Mouse (Mus musculus) cortical plate, adult 2 months (tissue): ENCODE results near the gene Ppp1r26.
"Not testable (repeated sequence)": the region's sequence is repeated elsewhere in the genome, so short reads cannot be mapped to it uniquely, and the experiment has no call there.

Source experiments
- CTCF ChIP-seq: fragments of 200-500 bp; IDR thresholded peaks from 2 replicates; pipeline ENCODE4 v1.5.1; 2011; ENCODE audit warnings: mild to moderate bottlenecking, control low read depth, low read length; ENCODE audit not compliant: insufficient read depth; ENCODE audit errors: extremely low read depth
- POLR2A ChIP-seq: fragments of 200-500 bp; IDR thresholded peaks from 2 replicates; pipeline ENCODE4 v1.6.1; 2011; ENCODE audit warnings: mild to moderate bottlenecking, low read length, control low read depth; ENCODE audit not compliant: insufficient read depth; ENCODE audit errors: extremely low read depth

DNA sequence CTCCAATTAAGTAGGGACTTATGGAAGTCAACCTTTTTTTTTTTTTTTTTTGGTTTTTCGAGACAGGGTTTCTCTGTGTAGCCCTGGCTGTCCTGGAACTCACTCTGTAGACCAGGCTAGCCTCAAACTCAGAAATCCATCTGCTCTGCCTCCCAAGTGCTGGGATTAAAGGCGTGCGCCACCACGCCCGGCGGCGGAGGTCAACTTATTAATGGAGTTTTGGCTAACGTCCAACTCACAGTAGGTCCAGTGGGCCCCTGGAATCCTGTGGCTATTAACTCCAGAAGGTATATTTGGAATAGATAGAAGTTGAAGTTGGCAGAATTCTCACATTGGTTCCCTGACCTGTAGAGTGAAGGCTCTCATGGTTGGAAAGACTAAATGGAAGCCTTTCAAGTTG lies 25.4 kb downstream of the Ppp1r26 start:
- not testable (repeated sequence) for TF ChIP-seq POLR2A, CTCF
